ENCODE assay signal across 8 mouse cellular contexts in the genomic region with DNA sequence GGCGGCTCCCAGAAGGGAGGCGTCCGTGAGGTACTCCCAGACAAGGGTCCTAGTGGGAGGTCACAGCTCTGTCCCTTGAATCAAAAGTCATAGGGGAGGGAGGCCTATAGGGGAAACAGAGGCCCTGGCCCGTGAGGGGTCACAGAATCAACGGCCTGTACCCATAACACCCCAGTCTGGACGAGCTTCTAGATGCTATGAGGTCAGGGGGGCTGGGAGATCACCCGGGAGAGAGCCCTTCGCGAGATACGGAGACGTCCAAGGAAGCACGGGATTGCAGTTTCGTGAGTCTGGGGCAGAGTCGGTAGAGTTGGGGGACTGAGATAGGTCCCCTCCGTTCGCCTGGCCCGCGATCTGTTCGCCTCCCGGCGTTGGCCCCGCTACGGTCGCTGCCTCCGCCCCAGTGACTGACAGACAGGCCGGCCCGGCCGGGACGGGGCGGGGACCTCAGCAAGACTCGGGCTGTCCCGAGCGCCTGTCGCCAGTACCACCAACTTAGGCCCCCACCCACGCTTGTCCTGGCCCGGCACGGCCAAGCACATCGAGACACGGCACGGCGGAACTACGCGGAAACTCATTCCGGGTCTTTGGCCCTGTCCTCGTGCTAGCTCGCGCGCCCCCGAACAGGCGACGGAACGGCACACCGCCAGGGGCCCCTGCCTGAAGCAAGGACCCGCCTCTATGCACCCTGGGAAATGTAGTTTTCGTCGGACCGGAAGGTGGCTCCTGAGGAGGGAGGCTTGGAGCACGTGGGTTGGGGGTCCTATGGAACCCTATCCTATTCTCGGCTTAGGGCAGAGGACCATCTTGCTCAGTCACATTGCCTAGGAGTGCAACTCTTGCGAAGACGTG. TPM values are rescaled to one million over a fixed set of nuclear protein-coding genes. Genes with fewer than 3 reads are reported as not detected.
DNase-seq lines count a peak whose midpoint lies in the region; ATAC-seq lines count a peak whose summit lies in the region.

Gene Ipo13 (minus strand): TSS at position 409 of the 852 bp plus-strand sequence.

- DNase-seq in ZHBTc4 (ENCODE audit: low read depth, low spot score): peak; percentile 94
- peak; percentile 90 to 91 for DNase-seq in gastrocnemius, adult 8-10 months (ENCODE audit: low spot score in 2 of 2)
- DNase-seq in hindlimb bud, embryonic 11.5 days (ENCODE audit: extremely low spot score, low read depth, low spot score): peak; percentile 86
- peak; percentile 91 to 95 for DNase-seq in left cerebral cortex, adult 8-10 months (ENCODE audit: low spot score in 2 of 2)
- DNase-seq in right cerebral cortex, postnatal 10 days (ENCODE audit: low spot score in 2 of 2): peak; percentile 94 to 95
- peak; percentile 91 for DNase-seq in urinary bladder, postnatal 25 days (ENCODE audit: low spot score)

- peak within 1 kb of the TSS; percentile 98 for H3K4me3 ChIP-seq in megakaryocyte, embryonic 14.5 days (replicated peaks)

- H3K36me3 ChIP-seq in megakaryocyte, embryonic 14.5 days (replicated peaks; ENCODE audit: low read length): peaks cover 29% of the 10 kb centered on the region

- H3K9me3 ChIP-seq in megakaryocyte, embryonic 14.5 days: no peaks in the 10 kb centered on the region

- peaks cover 79% of the 10 kb centered on the region for H3K4me1 ChIP-seq in megakaryocyte, embryonic 14.5 days

- ATAC-seq in common myeloid progenitor, adult 5-6 weeks (replicated peaks; ENCODE audit: low read depth, poor library complexity, severe bottlenecking): peak; percentile 85

- H3K27me3 ChIP-seq in megakaryocyte, embryonic 14.5 days (replicated peaks): no peaks in the 10 kb centered on the region

RNA-seq across cellular contexts. Expression of gene Ipo13, which starts in this region (rescaled TPM):
- 11.3 and 17.9 TPM in 2 replicates for total RNA-seq in common myeloid progenitor, adult 5-6 weeks (2017)
- total RNA-seq in gastrocnemius, adult 8-10 months (2022): 100 to 1,000 TPM; 268 to 350 (median 281) TPM
- total RNA-seq in left cerebral cortex, adult 8-10 months (2022): 100 to 1,000 TPM; 122 to 133 (median 124) TPM
- 7.4 and 13.2 TPM in 2 replicates for polyA plus RNA-seq in megakaryocyte, embryonic 14.5 days (2012; ENCODE audit: insufficient read depth, low replicate concordance)

Comparison
In these comparisons a context has a peak if more than half of its experiments do, and no peak if none do; other contexts are left out.
1. Peak in every context shown above with its lines: DNase-seq, ATAC-seq and H3K4me3 ChIP-seq.